Mouse (Mus musculus) urinary bladder, adult 18-20 months (tissue): ENCODE data around the gene Gdpd3.
A peak's percentile ranks its signal among the peaks of the same experiment; 100 is the strongest.
"Not testable (repeated sequence)": the region's sequence is repeated elsewhere in the genome, so short reads cannot be mapped to it uniquely, and the experiment has no call there.

ENCODE experiments used
- DNase-seq, 2 experiments: peaks; one replicate each; pipeline ENCODE4 v3.0.0; 2022; ENCODE audit warnings: low spot score in 2 of 2, mixed read lengths in 2 of 2

Gdpd3 gene

GRCm38 (mm10) chr7:126760956-126761355 lies 5.2 kb upstream of the Gdpd3 start:
- no peak for DNase-seq

GRCm38 (mm10) chr7:126761529-126762067 lies 4.5 kb upstream of the Gdpd3 start:
- DNase-seq, result no peak

- no peak for DNase-seq
Observed at GRCm38 (mm10) chr7:126762471-126763008, 3.6 kb upstream of the Gdpd3 start.

GRCm38 (mm10) chr7:126765540-126765939 lies 594 bp upstream of the Gdpd3 start:
- DNase-seq, result no peak

GRCm38 (mm10) chr7:126767001-126767400 lies 867 bp downstream of the Gdpd3 start:
- no peak for DNase-seq

- DNase-seq, result no peak
Observed at GRCm38 (mm10) chr7:126770784-126771183, 4.7 kb downstream of the Gdpd3 start.

GRCm38 (mm10) chr7:126773351-126773750 lies 7.2 kb downstream of the Gdpd3 start:
- no peak for DNase-seq

GRCm38 (mm10) chr7:126774463-126774862 lies 8.3 kb downstream of the Gdpd3 start:
- DNase-seq, result no peak

- no peak for DNase-seq
Observed at GRCm38 (mm10) chr7:126775185-126775977, 9.2 kb downstream of the Gdpd3 start.

- no peak for DNase-seq
Observed at GRCm38 (mm10) chr7:126775978-126776234, 9.8 kb downstream of the Gdpd3 start.

- DNase-seq, result peak; percentile 77 to 95
Observed at GRCm38 (mm10) chr7:126776598-126777057, 10.5 kb downstream of the Gdpd3 start, which contains the start of gene Ypel3. Ypel3 (plus strand) TSS chr7:126776955.

- DNase-seq, result no peak
Observed at GRCm38 (mm10) chr7:126777476-126777875, 11.3 kb downstream of the Gdpd3 start.

- DNase-seq, result no peak
Observed at GRCm38 (mm10) chr7:126778147-126778546, 12.0 kb downstream of the Gdpd3 start.

- not testable (repeated sequence) for DNase-seq
Observed at GRCm38 (mm10) chr7:126779101-126779500, 13.0 kb downstream of the Gdpd3 start.

- DNase-seq, result peak; percentile 67 to 73
Observed at GRCm38 (mm10) chr7:126779983-126780970, 14.1 kb downstream of the Gdpd3 start.

- no peak for DNase-seq
Observed at GRCm38 (mm10) chr7:126780971-126781635, 15.0 kb downstream of the Gdpd3 start, which contains the start of gene Tbx6. Tbx6 (plus strand) TSS chr7:126781483.

- DNase-seq, result no peak
Observed at GRCm38 (mm10) chr7:126781661-126782370, 15.7 kb downstream of the Gdpd3 start.

- DNase-seq, result no peak
Observed at GRCm38 (mm10) chr7:126782693-126783092, 16.6 kb downstream of the Gdpd3 start.

GRCm38 (mm10) chr7:126784469-126784868 lies 18.3 kb downstream of the Gdpd3 start:
- no peak for DNase-seq

GRCm38 (mm10) chr7:126785056-126785455 lies 18.9 kb downstream of the Gdpd3 start:
- DNase-seq, result no peak

- no peak for DNase-seq
Observed at GRCm38 (mm10) chr7:126786142-126786541, 20.0 kb downstream of the Gdpd3 start.
